Mouse (Mus musculus): ENCODE results near the gene Slc7a11.

GRCm38 (mm10) chr3:50387280-50387679, 56.1 kb downstream of the Slc7a11 start:
- TF ChIP-seq CTCF (IDR thresholded peaks at IDR 0.05; ENCODE audit: low read depth) (no peak), EP300 (IDR thresholded peaks at IDR 0.05; ENCODE audit: low read depth) (no peak)

Data from liver, embryonic 14.5 days (tissue).